Mouse (Mus musculus) limb, embryonic 11.5 days (tissue): ENCODE measurements around the gene Rerg. TPM values are rescaled to one million over a fixed set of nuclear protein-coding genes. Genes with fewer than 3 reads are reported as not detected.

ENCODE experiments used
- ATAC-seq: fragments of 200-750 bp; cut with Nextera tagmentation; 2 replicates; pipeline ENCODE4 v1.8.0; 2017; ENCODE audit warnings: low read depth; ENCODE audit not compliant: insufficient number of reproducible peaks, low FRiP score, low TSS enrichment
- DNase-seq: peaks from one replicate; pipeline ENCODE4 v3.0.0-alpha.2; 2015; ENCODE audit warnings: low spot score
- H3K27ac ChIP-seq: fragments of 300-500 bp; sonication (generic); replicated peaks from 2 replicates; pipeline ENCODE4 v1.5.1; 2014; ENCODE audit warnings: low read depth, mild to moderate bottlenecking, low read length
- H3K27me3 ChIP-seq: fragments of 300-500 bp; sonication (generic); 2 replicates; pipeline ENCODE4 v1.6.1; 2014; ENCODE audit warnings: mild to moderate bottlenecking, low read length, mixed read lengths; ENCODE audit not compliant: control insufficient read depth, insufficient read depth
- H3K36me3 ChIP-seq: fragments of 300-500 bp; sonication (generic); 2 replicates; pipeline ENCODE4 v1.6.1; 2014; ENCODE audit warnings: mild to moderate bottlenecking, low read length, moderate library complexity, mixed read lengths; ENCODE audit not compliant: control insufficient read depth, insufficient read depth
- H3K4me1 ChIP-seq: fragments of 300-500 bp; sonication (generic); 2 replicates; pipeline ENCODE4 v1.6.1; 2014; ENCODE audit warnings: low read length, mixed read lengths; ENCODE audit not compliant: control insufficient read depth, insufficient read depth
- H3K4me2 ChIP-seq: fragments of 300-500 bp; sonication (generic); 2 replicates; pipeline ENCODE4 v1.6.1; 2014; ENCODE audit warnings: low read depth, mild to moderate bottlenecking, moderate library complexity; ENCODE audit not compliant: severe bottlenecking
- H3K4me3 ChIP-seq: fragments of 300-500 bp; sonication (generic); 2 replicates; pipeline ENCODE4 v1.5.1; 2014; ENCODE audit warnings: low read depth, low read length
- H3K9ac ChIP-seq: fragments of 300-500 bp; sonication (generic); 2 replicates; pipeline ENCODE4 v1.6.1; 2014; ENCODE audit warnings: mild to moderate bottlenecking, low read length
- H3K9me3 ChIP-seq: fragments of 300-500 bp; sonication (generic); 2 replicates; pipeline ENCODE4 v1.6.1; 2016; ENCODE audit warnings: low read length; ENCODE audit not compliant: control insufficient read depth
- WGBS: fragments of 180-500 bp; shearing (Covaris S2); extraction: QIAGEN DNeasy Blood & Tissue Kit; methylation state at CpG from one replicate; pipeline ENCODE4 v1.1.7; 2014; 5-methylcytosine and 5-hydroxymethylcytosine counted together
- polyA plus RNA-seq: library from polyadenylated mRNA; unstranded; fragments of >200 nt; fragmentation: Nextera tagmentation; extraction: Ambion mirVana; gene quantifications from 2 replicates; pipeline ENCODE4 v1.2.1, GENCODE M21; 2014

The Rerg gene
- polyA plus RNA-seq, 1 experiment from 2014 or later: 1.3 TPM

- 87% methylated on average over 5 of the region's 5 CpGs for WGBS
- DNase-seq: no peak
- H3K27ac ChIP-seq: no peak overlapping the region
These were observed 144.8 kb downstream of the Rerg start for GRCm38 (mm10) chr6:137025461-137025860.

GRCm38 (mm10) chr6:137024541-137024940 lies 145.8 kb downstream of the Rerg start:
- H3K4me3 ChIP-seq: no peak overlapping the region
- WGBS: 77% methylated on average over 2 of the region's 2 CpGs
- H3K9me3 ChIP-seq: no peaks in the 10 kb centered on the region
- H3K27ac ChIP-seq: no peak overlapping the region
- no peaks in the 10 kb centered on the region for H3K4me1 ChIP-seq
- no peak for ATAC-seq
- H3K36me3 ChIP-seq: no peaks in the 10 kb centered on the region
- H3K27me3 ChIP-seq: no peaks in the 10 kb centered on the region
- no peak for DNase-seq
- no peak overlapping the region for H3K9ac ChIP-seq
- H3K4me2 ChIP-seq: no peak overlapping the region

More at GRCm38 (mm10) chr6:137025461-137025860, 144.8 kb downstream of the Rerg start:
- Histone ChIP-seq H3K36me3 (no peaks in the 10 kb centered on the region), H3K4me1 (no peaks in the 10 kb centered on the region), H3K4me2 (no peak overlapping the region), H3K27me3 (no peaks in the 10 kb centered on the region), H3K9me3 (no peaks in the 10 kb centered on the region), H3K9ac (no peak overlapping the region), H3K4me3 (no peak overlapping the region)
- no peak for ATAC-seq

- Histone ChIP-seq H3K9ac (no peak overlapping the region), H3K4me3 (no peak overlapping the region), H3K27me3 (no peaks in the 10 kb centered on the region), H3K4me2 (no peak overlapping the region), H3K36me3 (no peaks in the 10 kb centered on the region), H3K27ac (no peak overlapping the region), H3K4me1 (no peaks in the 10 kb centered on the region), H3K9me3 (no peaks in the 10 kb centered on the region)
- ATAC-seq (no peak), DNase-seq (no peak)
- 88% methylated on average over 7 of the region's 7 CpGs for WGBS
These were observed 152.9 kb downstream of the Rerg start for GRCm38 (mm10) chr6:137017216-137017973.

- no peak overlapping the region for H3K4me3 ChIP-seq
- H3K4me2 ChIP-seq: no peak overlapping the region
- no peak for ATAC-seq
- H3K9me3 ChIP-seq: no peaks in the 10 kb centered on the region
- H3K27me3 ChIP-seq: no peaks in the 10 kb centered on the region
- H3K9ac ChIP-seq: no peak overlapping the region
- DNase-seq: no peak
- H3K4me1 ChIP-seq: no peaks in the 10 kb centered on the region
- no peak overlapping the region for H3K27ac ChIP-seq
- no peaks in the 10 kb centered on the region for H3K36me3 ChIP-seq
- 85% methylated on average over 6 of the region's 6 CpGs for whole genome bisulfite sequencing
These were observed 156.0 kb downstream of the Rerg start for GRCm38 (mm10) chr6:137014346-137014745.

- 85% methylated on average over 5 of the region's 5 CpGs for WGBS
These were observed 159.1 kb downstream of the Rerg start for GRCm38 (mm10) chr6:137011187-137011586.

More at GRCm38 (mm10) chr6:137011187-137011586, 159.1 kb downstream of the Rerg start:
- Histone ChIP-seq H3K9me3 (no peaks in the 10 kb centered on the region), H3K27me3 (no peaks in the 10 kb centered on the region), H3K4me1 (no peaks in the 10 kb centered on the region), H3K4me2 (no peak overlapping the region), H3K27ac (no peak overlapping the region), H3K36me3 (no peaks in the 10 kb centered on the region), H3K9ac (no peak overlapping the region), H3K4me3 (no peak overlapping the region)
- DNase-seq: no peak
- ATAC-seq: no peak

Other genes with a start within 250 kb of the Rerg start
- 0.31 TPM in 1 of 2 replicates, not detected in the other for gene Erp27, start 248.3 kb downstream of the Rerg start, polyA plus RNA-seq
- gene Pde6h, start 246.7 kb downstream of the Rerg start, polyA plus RNA-seq: not detected in 2 replicates
- gene Arhgdib, start 228.6 kb downstream of the Rerg start, polyA plus RNA-seq: 42.4 and 44.8 TPM in 2 replicates
- 0.23 and 0.45 TPM in 2 replicates for gene Ptpro, start 81.8 kb upstream of the Rerg start, polyA plus RNA-seq